Mouse (Mus musculus) frontal cortex, postnatal 14 days (tissue): ENCODE data around the gene Trib2.
A peak's percentile ranks its signal among the peaks of the same experiment; 100 is the strongest.

ENCODE experiments used
- DNase-seq, 2 experiments: peaks; one replicate each; pipeline ENCODE4 v3.0.0; 2022; ENCODE audit warnings: low spot score in 2 of 2

The Trib2 gene

GRCm38 (mm10) chr12:15816740-15817178, at the start of gene Trib2:
TSS of gene Trib2 (minus strand) at chr12:15816922.
- DNase-seq, result peak; percentile 83 to 85

GRCm38 (mm10) chr12:15858005-15858404, 41.3 kb upstream of the Trib2 start:
- no peak for DNase-seq

DNA sequence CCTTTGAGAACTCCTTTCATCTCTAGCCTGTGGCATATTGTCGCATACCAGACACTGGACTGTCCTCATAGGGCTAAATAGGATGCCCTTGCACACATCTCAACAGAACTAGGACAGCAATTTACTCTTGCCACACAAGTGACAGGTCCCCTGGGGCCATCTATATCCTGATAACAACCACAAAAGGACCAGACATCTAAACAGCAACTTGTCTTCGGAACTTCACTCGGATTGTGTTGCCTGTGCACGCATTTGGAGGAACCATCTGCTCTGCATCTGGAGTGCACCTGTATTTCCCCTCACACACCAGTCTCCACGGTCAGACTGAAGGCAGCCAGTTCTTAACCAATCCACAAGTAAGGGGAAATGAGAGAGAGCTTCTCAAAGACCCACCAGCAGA, 39.2 kb upstream of the Trib2 start:
- DNase-seq, result no peak

DNA sequence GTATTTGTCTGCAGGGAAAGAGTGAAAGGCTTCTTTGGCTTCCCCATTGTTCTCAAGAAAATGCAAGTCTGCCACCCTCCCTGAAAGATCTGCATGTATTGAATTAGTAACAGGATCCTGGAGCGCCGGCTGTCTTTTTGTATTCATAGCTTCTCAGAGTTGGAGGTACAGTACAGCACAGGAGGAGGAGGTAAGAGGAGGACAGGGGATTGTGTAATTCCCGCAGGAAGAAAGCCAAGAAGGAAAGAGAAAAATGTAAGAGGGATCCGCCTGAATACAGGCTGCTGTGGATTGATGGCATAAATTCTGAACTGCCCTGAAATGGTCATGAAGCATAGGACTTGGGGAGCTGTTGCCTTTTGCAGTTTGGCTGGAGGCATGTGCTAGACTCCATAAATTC, 36.1 kb upstream of the Trib2 start:
- DNase-seq, result peak; percentile 20 to 22

DNA sequence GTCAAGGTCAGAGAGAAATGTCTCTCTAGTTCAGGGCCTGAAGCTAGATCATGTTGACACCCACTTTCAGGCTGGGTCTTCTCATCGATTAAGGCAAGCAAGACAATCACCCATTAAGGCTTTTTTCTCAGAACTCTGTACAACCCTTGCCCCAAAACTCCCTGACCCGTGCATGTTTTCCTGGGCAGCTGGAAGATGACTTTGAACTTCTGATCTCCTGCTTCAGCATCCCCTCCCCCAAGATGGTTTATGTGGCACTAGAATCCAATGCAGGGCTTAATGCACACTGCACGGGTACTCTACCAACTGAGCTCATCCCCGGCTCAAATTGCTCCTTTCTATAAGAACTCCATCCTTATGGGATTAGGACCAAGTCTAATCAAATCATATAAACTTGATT, 35.3 kb upstream of the Trib2 start:
- DNase-seq, result no peak

DNA sequence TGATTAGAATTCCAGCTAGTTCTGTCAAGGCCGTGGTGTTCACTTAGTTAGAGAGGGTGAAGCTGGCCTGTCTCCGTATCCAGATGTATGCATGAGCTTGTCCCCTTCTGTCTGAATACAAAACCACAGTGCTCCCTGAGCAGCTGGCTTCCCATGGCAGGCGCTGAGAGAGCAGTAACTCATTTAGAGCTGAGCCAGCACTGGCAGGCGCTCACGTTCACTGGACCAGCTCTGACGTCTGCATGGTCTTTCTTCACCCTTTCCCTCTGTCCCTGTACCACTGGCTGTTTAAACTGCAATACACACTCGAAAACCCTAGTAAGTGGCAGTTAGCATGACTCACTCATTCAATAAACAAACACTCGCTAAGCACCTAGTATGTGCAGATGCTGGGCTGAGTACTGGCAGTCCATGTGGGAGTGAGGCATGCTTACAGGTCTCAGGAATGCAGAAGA, 33.7 kb upstream of the Trib2 start:
- DNase-seq, result no peak

DNA sequence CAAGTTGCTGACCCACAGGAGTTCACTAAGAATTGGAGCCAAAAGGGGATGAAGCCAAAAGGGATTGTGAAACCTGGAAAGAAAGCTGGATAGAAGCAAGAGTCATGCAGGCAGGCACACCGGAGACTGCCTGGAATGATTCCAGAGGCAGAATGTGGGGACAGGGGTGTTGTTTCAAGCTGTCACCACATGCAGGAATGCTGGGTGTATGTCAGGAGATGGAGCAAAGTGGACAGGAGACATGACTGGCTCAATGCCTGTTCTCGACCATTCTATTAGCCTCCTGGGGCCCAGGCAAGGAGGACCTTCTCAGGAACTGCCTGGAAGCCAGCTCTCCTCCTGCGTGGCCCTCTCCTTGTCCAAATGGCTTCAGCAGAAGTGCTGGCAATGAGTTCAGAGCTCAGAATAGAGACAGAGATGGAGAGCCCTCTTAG, 33.2 kb upstream of the Trib2 start:
- DNase-seq, result no peak

DNA sequence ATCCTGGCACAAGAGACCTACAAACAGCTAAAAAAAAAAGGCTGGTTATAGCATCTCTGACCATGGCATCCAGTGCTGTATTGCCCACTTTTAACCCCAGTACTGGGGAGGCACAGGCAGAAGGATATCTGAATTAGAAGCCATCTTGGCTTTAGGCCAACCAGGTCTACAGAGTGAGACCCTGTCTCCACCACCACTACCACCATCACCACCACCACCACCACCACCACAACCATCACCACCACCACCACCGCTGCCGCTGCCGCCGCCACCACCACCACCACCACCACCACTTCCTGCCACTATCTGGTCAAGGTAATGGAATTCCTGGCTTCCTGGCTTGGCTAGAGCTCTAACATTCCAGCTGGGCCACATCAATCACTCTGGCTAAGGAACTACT, 31.7 kb upstream of the Trib2 start:
- no peak for DNase-seq

GRCm38 (mm10) chr12:15844701-15845100, 28.0 kb upstream of the Trib2 start:
- DNase-seq, result no peak

DNA sequence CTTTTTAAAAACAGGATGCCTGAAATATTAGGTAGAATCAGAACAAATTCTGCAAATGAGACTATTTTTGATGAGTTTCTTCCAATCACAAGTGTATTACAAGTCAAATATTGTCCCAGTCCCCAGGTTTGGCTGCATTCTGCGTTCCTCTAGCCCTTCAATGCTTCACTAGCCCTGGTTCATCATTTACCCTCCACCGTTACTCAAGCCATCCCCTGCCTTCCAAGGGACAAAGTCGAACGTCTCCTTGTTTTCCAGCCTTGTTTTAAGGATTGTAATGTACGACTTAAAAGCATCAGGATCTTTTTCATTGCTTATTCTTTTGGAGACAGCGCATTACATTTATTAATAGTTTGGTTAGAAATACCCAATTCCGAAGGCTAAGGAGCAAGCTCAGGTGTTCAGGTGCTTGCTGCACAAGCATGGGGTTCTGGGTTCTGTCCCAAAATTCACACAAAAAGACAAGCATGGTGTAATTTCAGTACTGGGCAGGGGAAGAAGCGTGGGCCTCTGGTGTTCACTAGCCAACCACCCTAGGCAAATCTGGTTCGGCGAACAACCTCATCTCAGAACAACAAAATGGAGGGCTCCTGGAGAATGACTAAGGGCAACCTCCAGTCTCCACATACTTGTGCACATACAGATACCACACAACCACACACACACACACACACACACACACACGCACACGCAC, 24.3 kb upstream of the Trib2 start:
- DNase-seq, result no peak

DNA sequence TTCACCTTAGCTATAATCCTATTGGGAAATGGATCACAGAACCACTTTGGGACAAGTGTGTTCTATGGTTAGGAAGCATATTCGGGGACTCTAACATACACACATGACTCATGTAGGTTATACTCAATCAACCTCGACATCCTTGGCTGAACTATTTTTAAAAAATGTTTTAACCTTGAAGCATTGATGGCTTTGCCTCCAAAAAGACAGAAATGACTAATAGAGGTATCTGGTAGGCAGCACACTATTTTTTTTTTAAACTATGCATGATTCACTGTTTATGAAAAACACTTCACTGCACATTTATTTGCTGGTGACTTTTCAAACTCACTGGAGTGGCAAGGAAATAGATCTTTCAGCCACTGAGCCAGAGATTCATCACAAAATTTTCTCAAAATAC, 21.5 kb upstream of the Trib2 start:
- DNase-seq, result no peak

DNA sequence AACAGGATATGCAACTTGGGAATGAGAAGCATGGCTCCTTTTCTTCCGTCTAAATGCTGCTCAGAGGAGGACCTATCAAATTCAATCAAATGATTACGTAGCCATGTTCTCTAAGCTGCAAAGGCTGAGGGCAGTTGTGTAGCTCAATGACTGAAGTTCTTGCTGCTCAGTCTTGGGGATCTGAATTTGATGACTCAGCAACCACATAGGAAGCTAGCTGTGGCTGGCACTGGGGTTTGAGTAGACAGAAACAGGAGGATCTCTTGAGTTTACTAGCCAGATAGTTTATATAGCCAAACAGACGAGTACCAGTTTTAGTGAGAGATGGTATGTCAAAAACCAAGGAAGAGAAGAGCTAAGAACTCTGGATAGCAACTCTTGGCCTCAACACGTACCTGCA, 20.8 kb upstream of the Trib2 start:
- DNase-seq, result no peak

DNA sequence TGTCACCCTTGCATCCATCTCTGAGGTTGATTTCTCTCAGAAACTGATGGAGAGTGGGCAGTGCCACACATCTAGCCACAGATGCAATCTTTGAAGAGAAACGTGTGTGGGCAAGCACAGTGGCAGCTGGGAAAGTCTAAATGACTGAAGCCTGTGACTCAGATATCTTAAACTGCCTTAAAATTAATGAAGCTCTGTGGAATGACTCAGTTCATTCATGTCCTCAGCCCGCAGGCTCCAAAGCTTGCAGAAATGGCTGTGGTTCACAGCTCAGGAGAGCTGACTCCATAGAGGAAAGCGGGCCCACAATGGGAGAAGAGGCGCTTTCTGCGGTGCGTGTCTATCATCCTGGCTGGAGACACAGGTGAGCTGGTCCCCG, 15.9 kb upstream of the Trib2 start:
- DNase-seq, result no peak

DNA sequence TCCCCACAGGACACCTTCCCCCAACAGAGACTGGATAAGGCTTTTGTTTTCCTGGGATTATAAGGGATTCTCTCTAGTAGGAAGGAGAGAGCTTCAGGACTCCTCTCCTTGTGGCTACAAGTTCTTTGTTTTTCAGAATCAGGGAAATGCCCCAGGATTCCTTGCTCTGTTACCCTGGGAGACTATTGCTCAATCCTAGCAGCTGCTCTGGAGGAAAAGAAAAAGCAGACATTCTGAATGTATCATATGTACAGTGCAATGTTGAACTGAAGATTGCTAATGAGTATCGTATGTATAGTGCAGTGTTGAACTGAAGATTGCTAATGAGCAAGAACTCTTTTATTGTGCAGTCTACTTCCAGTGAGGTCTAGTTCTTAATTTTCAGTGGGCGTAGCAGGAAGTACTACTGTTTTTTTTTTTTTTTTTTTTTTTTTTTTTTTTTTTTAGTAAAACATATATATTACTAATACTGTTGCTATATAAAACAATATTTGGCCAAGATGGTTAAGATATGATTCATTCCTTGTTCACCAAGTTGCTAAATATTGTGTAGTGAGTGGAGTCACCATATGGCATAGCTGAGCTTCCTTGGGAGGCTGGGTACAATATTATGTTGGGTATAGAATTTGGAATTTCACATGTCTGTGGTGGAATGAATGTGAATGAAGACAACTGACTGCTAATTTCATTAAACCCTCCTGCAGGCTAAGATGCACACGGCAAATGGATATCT, 15.4 kb upstream of the Trib2 start:
- no peak for DNase-seq

GRCm38 (mm10) chr12:15830750-15831149, 14.0 kb upstream of the Trib2 start:
- DNase-seq, result no peak

DNA sequence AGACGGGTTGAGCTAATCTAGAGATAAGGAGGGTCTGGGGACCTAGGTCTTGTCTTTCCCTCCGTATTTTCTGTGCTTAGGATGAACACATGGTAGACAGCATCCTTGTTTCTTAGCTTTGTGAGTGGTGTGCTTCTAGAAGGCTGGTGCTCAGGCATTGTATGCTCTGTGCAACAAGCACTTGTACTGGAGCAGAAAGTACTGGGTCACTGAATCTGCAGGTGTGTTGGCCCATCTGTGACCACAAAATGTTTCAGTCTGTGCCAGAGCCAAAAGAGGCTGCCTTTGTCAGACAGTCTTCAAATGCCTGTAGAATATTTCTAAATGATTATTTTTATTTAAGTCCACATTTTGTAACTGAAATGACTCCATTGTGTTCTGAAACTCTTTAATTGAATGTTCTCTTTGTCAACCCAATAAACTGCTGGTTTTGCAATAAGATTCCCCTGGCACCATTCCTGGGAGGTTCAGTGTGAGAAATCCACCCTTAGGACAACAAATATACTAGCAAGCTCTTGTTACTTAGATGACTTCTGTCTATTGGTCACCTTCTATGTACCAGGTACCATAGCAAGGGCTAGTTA, 12.2 kb upstream of the Trib2 start:
- DNase-seq, result no peak

DNA sequence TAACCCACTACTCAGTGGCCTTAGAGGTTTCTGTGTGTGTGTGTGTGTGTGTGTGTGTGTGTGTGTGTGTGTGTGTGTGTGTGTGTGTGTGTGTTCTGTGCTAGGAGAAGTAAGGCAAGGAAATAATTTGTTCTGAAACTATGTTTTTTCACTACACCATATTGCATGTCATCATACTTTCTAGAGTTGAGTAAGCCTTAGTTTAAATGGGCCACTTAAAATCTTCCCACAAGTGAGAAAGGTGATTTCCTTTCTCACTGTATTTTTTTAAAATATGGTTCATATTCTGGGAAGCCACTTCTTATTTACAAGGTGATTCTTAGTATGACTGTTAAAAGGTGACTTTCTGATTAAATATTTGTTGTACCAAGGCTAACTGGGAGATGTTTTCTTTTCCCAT, 4.3 kb upstream of the Trib2 start:
- no peak for DNase-seq

DNA sequence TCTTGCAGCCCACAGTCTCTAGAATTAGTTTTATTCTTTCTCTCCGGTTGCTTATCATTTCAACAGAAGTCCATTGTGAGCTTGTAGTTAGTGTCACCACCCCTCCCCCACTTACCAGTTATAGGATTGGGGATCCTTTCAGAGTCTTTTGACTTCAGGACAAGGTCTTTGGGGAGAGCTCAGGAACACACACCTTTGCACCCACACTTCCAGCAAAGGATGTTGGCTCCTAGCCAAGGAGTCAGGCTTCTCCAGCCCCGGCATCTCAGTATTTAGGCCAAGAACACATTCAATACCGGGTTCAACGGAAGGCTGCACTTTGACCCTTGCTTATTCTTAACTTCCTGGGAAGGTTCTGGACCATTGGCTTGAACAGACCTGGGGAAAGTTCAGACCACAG, 643 bp upstream of the Trib2 start:
- peak in 1 of 2 experiments; percentile 14 for DNase-seq

GRCm38 (mm10) chr12:15816254-15816605, 492 bp downstream of the Trib2 start:
- no peak for DNase-seq

- DNase-seq, result peak; percentile 61 to 64
These were observed 1.0 kb downstream of the Trib2 start for GRCm38 (mm10) chr12:15815576-15816253.

DNA sequence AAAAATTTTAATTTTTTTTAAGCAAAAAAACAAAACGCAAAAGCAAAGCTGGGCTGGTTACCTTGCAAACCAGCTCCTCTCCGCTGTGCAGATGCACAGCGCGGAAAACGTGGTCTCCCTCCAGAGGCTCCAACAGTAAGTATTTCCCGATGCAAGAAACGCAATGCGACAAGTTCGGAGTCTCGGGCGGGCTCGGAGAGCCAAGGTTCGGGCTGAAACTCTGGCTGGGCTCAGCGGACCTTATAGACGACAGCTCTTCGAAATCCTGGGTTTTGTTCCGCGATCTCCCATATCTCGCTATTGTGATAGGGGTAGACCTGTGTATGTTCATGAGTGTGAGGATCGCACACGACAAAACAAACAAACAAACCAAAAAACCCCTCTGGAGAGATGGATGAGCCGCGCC, 1.5 kb downstream of the Trib2 start:
- peak in 1 of 2 experiments; percentile 51 for DNase-seq
